Mouse (Mus musculus) MEL (cell line): ENCODE measurements around the gene Dgkz. TPM values are rescaled to one million over a fixed set of nuclear protein-coding genes. Genes with fewer than 3 reads are reported as not detected.

Source experiments
- DNase-seq: peaks from one replicate; pipeline ENCODE4 v3.0.0; 2011; ENCODE audit warnings: low read depth, low spot score
- H3K27ac ChIP-seq: 2 replicates; pipeline ENCODE4 v1.5.1; 2012; ENCODE audit warnings: low read depth, mild to moderate bottlenecking, control low read depth, low read length, moderate library complexity; ENCODE audit not compliant: control insufficient read depth
- H3K27me3 ChIP-seq, 2 experiments: fragments of 150-350 bp in 1 of 2; sonication (generic) in 1 of 2; 2 replicates each; pipeline ENCODE4 v1.6.1; 2012; ENCODE audit warnings: low read length in 2 of 2, mild to moderate bottlenecking in 2 of 2, improper control_type of control experiment in 1 of 2, moderate library complexity in 1 of 2; ENCODE audit not compliant: insufficient read depth in 2 of 2, control insufficient read depth in 1 of 2
- H3K36me3 ChIP-seq, 2 experiments: 2 replicates each; pipeline ENCODE4 v1.6.1; 2012 to 2014; ENCODE audit warnings: low read length in 2 of 2, improper control_type of control experiment in 1 of 2, inconsistent platforms in 1 of 2, mild to moderate bottlenecking in 1 of 2; ENCODE audit not compliant: insufficient read depth in 2 of 2, control insufficient read depth in 1 of 2
- H3K4me1 ChIP-seq, 2 experiments: fragments of 150-350 bp in 1 of 2; sonication (generic) in 1 of 2; 2 replicates each; pipeline ENCODE4 v1.6.1; 2012; ENCODE audit warnings: low read length in 2 of 2, improper control_type of control experiment in 1 of 2, mild to moderate bottlenecking in 1 of 2; ENCODE audit not compliant: insufficient read depth in 2 of 2, control insufficient read depth in 1 of 2
- H3K4me3 ChIP-seq, 2 experiments: fragments of 150-350 bp in 1 of 2; sonication (generic) in 1 of 2; 2 replicates each; pipeline ENCODE4 v1.5.1; 2012; ENCODE audit warnings: low read depth in 2 of 2, low read length in 2 of 2, mild to moderate bottlenecking in 2 of 2, moderate library complexity in 2 of 2, control low read depth in 1 of 2, improper control_type of control experiment in 1 of 2; ENCODE audit not compliant: control insufficient read depth in 1 of 2, insufficient read depth in 1 of 2
- H3K79me2 ChIP-seq: 2 replicates; pipeline ENCODE4 v1.6.1; 2012; ENCODE audit warnings: mild to moderate bottlenecking, low read length, moderate library complexity; ENCODE audit not compliant: control insufficient read depth, poor library complexity, insufficient read depth
- H3K9ac ChIP-seq: 2 replicates; pipeline ENCODE4 v1.6.1; 2012; ENCODE audit warnings: low read depth, mild to moderate bottlenecking, control low read depth, low read length, moderate library complexity; ENCODE audit not compliant: control insufficient read depth, poor library complexity, severe bottlenecking
- H3K9me3 ChIP-seq: fragments of 150-350 bp; sonication (generic); replicated peaks from 2 replicates; pipeline ENCODE4 v1.6.1; 2012; ENCODE audit warnings: mild to moderate bottlenecking, low read length, improper control_type of control experiment, moderate library complexity; ENCODE audit not compliant: insufficient read depth
- BHLHE40 ChIP-seq: IDR thresholded peaks from 2 replicates; pipeline ENCODE4 v1.6.1; 2012; ENCODE audit warnings: low read depth, mild to moderate bottlenecking, inconsistent platforms, low read length, improper control_type of control experiment, borderline replicate concordance
- CHD1 ChIP-seq: IDR thresholded peaks from 2 replicates; pipeline ENCODE4 v1.6.1; 2012; ENCODE audit warnings: low read depth, mild to moderate bottlenecking, inconsistent platforms, low read length, improper control_type of control experiment
- E2F4 ChIP-seq: IDR thresholded peaks from 2 replicates; pipeline ENCODE4 v1.6.1; 2011; ENCODE audit warnings: low read depth, low read length, improper control_type of control experiment, borderline replicate concordance
- ELF1 ChIP-seq: IDR thresholded peaks from 2 replicates; pipeline ENCODE4 v1.6.1; 2014; ENCODE audit warnings: low read depth, mild to moderate bottlenecking, inconsistent platforms, low read length, improper control_type of control experiment, moderate library complexity
- EP300 ChIP-seq, 2 experiments: IDR thresholded peaks; 2 replicates each; pipeline ENCODE4 v1.6.1; 2011; ENCODE audit warnings: improper control_type of control experiment in 2 of 2, low read length in 2 of 2, low read depth in 1 of 2, mild to moderate bottlenecking in 1 of 2
- GATA1 ChIP-seq: IDR thresholded peaks from 2 replicates; pipeline ENCODE4 v1.6.1; 2011; ENCODE audit warnings: low read depth, low read length, improper control_type of control experiment
- KAT2A ChIP-seq: conservative IDR thresholded peaks from 2 replicates; pipeline ENCODE4 v1.6.1; 2012; ENCODE audit warnings: low read depth, low read length, improper control_type of control experiment, inconsistent platforms
- MEF2A ChIP-seq: IDR thresholded peaks from 2 replicates; pipeline ENCODE4 v1.6.1; 2014; ENCODE audit warnings: low read depth, mild to moderate bottlenecking, inconsistent platforms, low read length, improper control_type of control experiment; ENCODE audit not compliant: poor library complexity, insufficient replicate concordance, severe bottlenecking; ENCODE audit errors: extremely low read depth
- MXI1 ChIP-seq: IDR thresholded peaks from 2 replicates; pipeline ENCODE4 v1.6.1; 2011; ENCODE audit warnings: mild to moderate bottlenecking, low read depth, low read length, improper control_type of control experiment
- MYC ChIP-seq: IDR thresholded peaks from 2 replicates; pipeline ENCODE4 v1.6.1; 2011; ENCODE audit warnings: low read depth, mild to moderate bottlenecking, low read length, improper control_type of control experiment, moderate library complexity
- POLR2A ChIP-seq, 2 experiments: IDR thresholded peaks; 2 replicates each; pipeline ENCODE4 v1.6.1; 2011 to 2012; ENCODE audit warnings: low read length in 2 of 2, mild to moderate bottlenecking in 2 of 2, control low read depth in 1 of 2, improper control_type of control experiment in 1 of 2, low read depth in 1 of 2, moderate library complexity in 1 of 2; ENCODE audit not compliant: control insufficient read depth in 1 of 2, insufficient read depth in 1 of 2, poor library complexity in 1 of 2
- POLR2AphosphoS2 ChIP-seq: IDR thresholded peaks from 2 replicates; pipeline ENCODE4 v1.6.1; 2011; ENCODE audit warnings: low read length, improper control_type of control experiment
- RCOR1 ChIP-seq: IDR thresholded peaks from 2 replicates; pipeline ENCODE4 v1.6.1; 2012; ENCODE audit warnings: low read depth, mild to moderate bottlenecking, inconsistent platforms, low read length, improper control_type of control experiment
- SIN3A ChIP-seq: IDR thresholded peaks from 2 replicates; pipeline ENCODE4 v1.6.1; 2012; ENCODE audit warnings: low read length, improper control_type of control experiment, inconsistent platforms
- SMC3 ChIP-seq: IDR thresholded peaks from 2 replicates; pipeline ENCODE4 v1.6.1; 2011; ENCODE audit warnings: low read depth, low read length, improper control_type of control experiment
- TCF12 ChIP-seq: IDR thresholded peaks from 2 replicates; pipeline ENCODE4 v1.6.1; 2014; ENCODE audit warnings: low read depth, mild to moderate bottlenecking, inconsistent platforms, low read length, improper control_type of control experiment, moderate library complexity
- UBTF ChIP-seq: IDR thresholded peaks from 2 replicates; pipeline ENCODE4 v1.6.1; 2012; ENCODE audit warnings: low read depth, mild to moderate bottlenecking, inconsistent platforms, low read length, improper control_type of control experiment, moderate library complexity, borderline replicate concordance; ENCODE audit not compliant: insufficient read depth
- USF1 ChIP-seq: IDR thresholded peaks from 2 replicates; pipeline ENCODE4 v1.6.1; 2014; ENCODE audit warnings: low read depth, mild to moderate bottlenecking, inconsistent platforms, low read length, improper control_type of control experiment, moderate library complexity
- ZMIZ1 ChIP-seq: IDR thresholded peaks from 2 replicates; pipeline ENCODE4 v1.6.1; 2012; ENCODE audit warnings: low read depth, mild to moderate bottlenecking, inconsistent platforms, low read length, improper control_type of control experiment, moderate library complexity
- ZNF384 ChIP-seq: IDR thresholded peaks from 2 replicates; pipeline ENCODE4 v1.6.1; 2012; ENCODE audit warnings: low read depth, mild to moderate bottlenecking, inconsistent platforms, low read length, improper control_type of control experiment
- polyA plus RNA-seq, 2 experiments: library from polyadenylated mRNA; stranded (reverse) in 1 of 2; unstranded in 1 of 2; fragments of >175 nt in 1 of 2; fragments of >200 nt in 1 of 2; gene quantifications; 2 replicates each; pipeline versions ENCODE4 v1.2.1 to v1.2.4; 2012; ENCODE audit warnings: low replicate concordance in 2 of 2, low read depth in 1 of 2; ENCODE audit not compliant: insufficient read length in 2 of 2, insufficient read depth in 1 of 2, missing spikeins in 1 of 2
- total RNA-seq: library from RNA; depleted of rRNA; stranded (reverse); fragments of 300-350 nt; gene quantifications from 2 replicates; pipeline ENCODE4 v1.2.3, GENCODE M21; 2012

Dgkz gene
- total and polyA plus RNA-seq, 3 experiments: 65.6 to 165 TPM; not detected in 1

GRCm38 (mm10) chr2:92004617-92005016 lies 29.0 kb upstream of the Dgkz start:
- no peak overlapping the region for H3K27ac ChIP-seq

GRCm38 (mm10) chr2:91997905-91998608 lies 22.4 kb upstream of the Dgkz start:
- no peak for TF ChIP-seq EP300 (IDR thresholded peaks at IDR 0.05; ENCODE audit: low read depth in 1 of 2, low read length in 2 of 2)
- no peak for TF ChIP-seq GATA1
- no peak for TF ChIP-seq MYC
- no peak for TF ChIP-seq MEF2A
- TF ChIP-seq MXI1: no peak
- TF ChIP-seq POLR2A (IDR thresholded peaks at IDR 0.05; ENCODE audit: control insufficient read depth in 1 of 2, insufficient read depth in 1 of 2, low read depth in 1 of 2, low read length in 2 of 2, poor library complexity in 1 of 2): no peak
- no peak for TF ChIP-seq E2F4
- TF ChIP-seq SMC3: no peak
- no peak for TF ChIP-seq POLR2AphosphoS2
- no peak for TF ChIP-seq UBTF
- no peak for TF ChIP-seq RCOR1
- no peak for TF ChIP-seq USF1
- TF ChIP-seq BHLHE40: no peak
- no peak for TF ChIP-seq ZNF384
- no peak for TF ChIP-seq ELF1
- no peak for TF ChIP-seq ZMIZ1
- no peak for TF ChIP-seq CHD1
- TF ChIP-seq TCF12: no peak
- TF ChIP-seq SIN3A: no peak
- TF ChIP-seq KAT2A: no peak
- TF ChIP-seq, all 39 proteins: peak for 0
- peaks cover 2 to 6% of the 10 kb centered on the region in 2 experiments; a peak in 3 of 4 replicates for H3K27me3 ChIP-seq
- H3K27ac ChIP-seq: no peak overlapping the region
- H3K9ac ChIP-seq: no peak overlapping the region
- no peaks in the 10 kb centered on the region for H3K9me3 ChIP-seq
- no peak for DNase-seq
- no peaks in the 10 kb centered on the region for H3K79me2 ChIP-seq
- H3K36me3 ChIP-seq: no peaks in the 10 kb centered on the region
- no peaks in the 10 kb centered on the region for H3K4me1 ChIP-seq
- H3K4me3 ChIP-seq: no peak overlapping the region

More at GRCm38 (mm10) chr2:92004617-92005016, 29.0 kb upstream of the Dgkz start:
- H3K36me3 ChIP-seq: peaks cover 0 to 6% of the 10 kb centered on the region in 2 experiments; a peak in 2 of 4 replicates
- no peak overlapping the region for H3K4me3 ChIP-seq
- no peak for DNase-seq
- no peak overlapping the region for H3K9ac ChIP-seq
- peaks cover 2 to 5% of the 10 kb centered on the region in 2 experiments for H3K27me3 ChIP-seq
- H3K4me1 ChIP-seq: peaks cover 0 to 10% of the 10 kb centered on the region in 2 experiments; a peak in 3 of 4 replicates
- TF ChIP-seq GATA1: no peak
- H3K79me2 ChIP-seq: no peaks in the 10 kb centered on the region
- no peaks in the 10 kb centered on the region for H3K9me3 ChIP-seq
